Mouse (Mus musculus): ENCODE results near the gene Glp2r. TPM values are rescaled to one million over a fixed set of nuclear protein-coding genes. Genes with fewer than 3 reads are reported as not detected.

The Glp2r gene
- polyA plus RNA-seq, 1 experiment from 2014 or later: 0.18 TPM

DNA sequence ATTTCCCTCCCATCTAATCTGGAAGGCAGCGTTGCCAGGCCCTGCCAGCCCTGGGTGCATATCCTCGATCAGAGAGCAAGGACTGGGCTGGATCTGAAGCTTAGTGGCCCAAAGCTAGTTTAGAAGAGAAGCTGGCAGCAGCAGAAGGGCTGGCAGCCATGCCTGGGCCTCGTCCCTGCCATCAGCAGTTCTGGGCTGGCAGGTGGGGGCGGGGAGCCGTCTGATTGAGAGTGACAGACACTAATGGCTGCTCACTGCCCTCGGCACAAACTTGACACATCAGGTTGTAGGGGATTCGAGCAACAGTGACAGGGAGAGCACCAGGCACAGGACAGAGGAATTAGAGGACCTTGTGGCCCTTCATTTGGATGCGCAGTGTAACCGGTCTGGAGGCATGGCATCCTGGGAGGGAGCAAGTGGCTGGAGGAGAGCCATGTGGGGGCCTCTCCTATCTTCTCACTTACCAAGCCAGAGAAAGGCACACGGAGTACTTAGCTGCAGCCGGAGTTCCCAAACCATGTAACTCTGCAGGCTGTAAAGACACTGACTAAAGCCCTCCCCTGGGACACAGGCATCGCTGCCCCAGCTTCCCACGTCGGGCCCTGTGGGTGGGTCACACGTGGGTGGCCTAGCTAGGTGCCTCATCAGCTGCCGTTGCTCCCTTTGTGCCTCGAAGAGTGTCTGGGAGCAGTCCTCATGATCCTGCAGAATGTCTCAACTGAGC, 115.6 kb downstream of the Glp2r start:
- H3K27ac ChIP-seq: no peak overlapping the region
- no peak overlapping the region for H3K4me3 ChIP-seq

DNA sequence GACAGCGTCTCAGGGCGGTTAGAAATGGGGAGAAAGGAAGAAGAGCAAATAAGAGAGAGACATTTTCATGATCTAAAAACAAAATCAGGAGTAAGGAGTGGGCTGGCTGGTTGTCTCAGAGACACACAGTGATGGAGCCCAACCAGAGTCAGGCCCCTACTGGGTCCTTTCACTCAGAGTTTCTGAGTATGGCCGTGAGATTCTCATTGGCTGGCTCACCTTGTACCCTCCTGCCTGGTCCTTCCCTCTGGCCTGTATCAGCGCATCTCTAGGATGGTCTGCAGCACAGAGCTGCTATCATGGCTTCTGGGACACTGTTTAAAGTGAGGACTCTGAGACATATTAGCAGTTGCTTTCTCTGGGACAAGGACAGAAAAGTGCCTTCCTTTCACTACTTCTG, 116.4 kb downstream of the Glp2r start:
- Histone ChIP-seq H3K27me3 (replicated peaks) (no peaks in the 10 kb centered on the region; the same call in 1 of the 2 replicates), H3K4me3 (no peak overlapping the region), H3K9me3 (replicated peaks) (no peaks in the 10 kb centered on the region), H3K36me3 (no peaks in the 10 kb centered on the region), H3K4me1 (no peaks in the 10 kb centered on the region), H3K4me2 (no peak overlapping the region), H3K27ac (no peak overlapping the region), H3K9ac (no peak overlapping the region)
- WGBS (ENCODE audit: insufficient replicate concordance): 55% methylated on average over 4 of the region's 4 CpGs
- no peak for ATAC-seq

More for the DNA sequence above, 115.6 kb downstream of the Glp2r start:
- Histone ChIP-seq H3K9ac (no peak overlapping the region), H3K4me1 (no peaks in the 10 kb centered on the region), H3K9me3 (replicated peaks) (no peaks in the 10 kb centered on the region), H3K36me3 (no peaks in the 10 kb centered on the region), H3K4me2 (no peak overlapping the region), H3K27me3 (replicated peaks) (no peaks in the 10 kb centered on the region; the same call in 1 of the 2 replicates)
- 62% methylated on average over 17 of the region's 17 CpGs for WGBS (ENCODE audit: insufficient replicate concordance)
- no peak for ATAC-seq

DNA sequence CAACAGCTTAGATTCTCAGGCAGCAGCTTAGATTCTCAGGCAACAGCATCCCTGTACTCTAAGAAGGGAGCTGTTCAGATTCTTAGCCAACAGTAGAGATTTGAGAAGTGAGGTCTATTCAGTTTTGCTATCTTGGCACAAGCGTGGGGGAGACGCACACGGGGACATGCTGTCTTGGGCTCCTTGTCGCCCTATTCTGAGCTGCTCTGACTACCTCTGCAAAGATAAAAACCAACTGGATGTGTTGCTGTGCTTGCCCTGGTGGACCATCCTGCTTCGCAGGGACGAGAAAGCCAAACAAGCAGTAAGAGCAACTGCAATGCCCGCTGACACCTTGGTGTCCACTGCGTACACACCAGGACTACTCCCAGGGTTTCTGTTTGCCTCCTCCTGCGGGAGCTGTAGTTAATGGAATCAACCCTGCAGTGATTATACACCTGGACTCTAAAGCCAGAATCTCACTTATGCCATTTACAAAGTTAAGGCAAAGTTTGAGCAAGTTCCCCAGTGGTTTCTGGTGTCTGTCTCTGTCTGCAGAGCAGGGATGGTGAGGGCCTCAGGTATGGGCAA, 117.3 kb downstream of the Glp2r start:
- Histone ChIP-seq H3K4me3 (no peak overlapping the region), H3K27me3 (replicated peaks) (no peaks in the 10 kb centered on the region; the same call in 1 of the 2 replicates), H3K9me3 (replicated peaks) (no peaks in the 10 kb centered on the region), H3K4me2 (no peak overlapping the region), H3K4me1 (no peaks in the 10 kb centered on the region), H3K36me3 (no peaks in the 10 kb centered on the region), H3K9ac (no peak overlapping the region), H3K27ac (no peak overlapping the region)
- 73% methylated on average over 9 of the region's 9 CpGs for WGBS (ENCODE audit: insufficient replicate concordance)
- no peak for ATAC-seq

DNA sequence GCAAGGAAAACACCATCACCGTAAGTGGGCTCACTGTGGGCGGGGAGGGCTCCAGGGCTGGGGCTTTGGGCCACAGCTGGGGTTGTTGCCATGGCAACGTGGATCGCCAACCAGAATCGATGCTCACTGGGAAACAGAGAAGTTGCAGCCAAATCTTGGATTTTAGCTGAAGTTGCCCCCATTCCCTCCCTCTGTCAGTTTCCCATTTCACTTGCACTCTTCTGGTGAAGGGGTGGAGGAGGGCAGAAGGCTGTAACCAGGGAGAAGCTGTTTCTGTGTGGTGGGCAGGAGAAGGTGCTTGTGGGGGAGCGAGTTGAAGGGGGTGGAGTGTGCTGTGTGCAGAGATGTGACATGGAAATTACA, 118.1 kb downstream of the Glp2r start:
- no peaks in the 10 kb centered on the region for H3K36me3 ChIP-seq
- no peak overlapping the region for H3K27ac ChIP-seq
- ATAC-seq: no peak
- H3K9me3 ChIP-seq (replicated peaks): no peaks in the 10 kb centered on the region
- H3K27me3 ChIP-seq (replicated peaks): no peaks in the 10 kb centered on the region; the same call in 1 of the 2 replicates
- H3K9ac ChIP-seq: no peak overlapping the region
- H3K4me3 ChIP-seq: no peak overlapping the region
- no peak overlapping the region for H3K4me2 ChIP-seq
- no peaks in the 10 kb centered on the region for H3K4me1 ChIP-seq
- WGBS (ENCODE audit: insufficient replicate concordance): 29% methylated on average over 6 of the region's 6 CpGs

DNA sequence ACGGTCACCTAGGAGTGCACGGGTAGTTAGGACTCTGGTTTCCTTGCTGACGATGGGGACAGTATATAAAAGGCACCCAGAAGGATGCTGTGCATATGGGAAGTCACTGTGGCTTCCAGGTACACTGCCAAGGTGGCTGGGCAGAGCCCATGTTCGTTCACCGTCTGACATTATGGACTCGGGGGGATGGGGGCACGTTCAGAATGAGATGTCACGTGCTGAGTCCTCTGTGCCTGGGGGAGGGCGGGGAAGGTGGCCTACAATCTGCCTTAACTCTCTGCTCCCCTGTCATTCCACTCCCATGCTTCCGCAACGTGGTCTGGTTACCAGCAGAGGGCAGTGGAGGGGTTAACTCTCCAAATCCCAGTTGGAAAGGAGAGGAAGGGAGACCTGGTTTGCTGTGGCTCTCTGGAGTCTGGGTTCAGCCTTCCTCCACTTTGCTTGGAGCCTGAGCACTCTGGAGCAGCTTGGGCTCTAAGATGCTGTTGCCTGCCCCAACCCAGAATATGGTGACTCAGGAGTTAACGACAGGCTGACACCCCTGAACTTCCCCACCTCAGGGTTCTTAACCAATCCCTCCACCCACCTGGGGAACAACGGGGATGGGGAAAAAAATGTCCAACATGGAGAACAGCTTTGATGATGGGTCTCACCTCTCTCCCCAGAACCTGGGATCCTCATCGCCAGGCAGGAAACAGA, 118.6 kb downstream of the Glp2r start:
- ATAC-seq: no peak
- Histone ChIP-seq H3K4me2 (no peak overlapping the region), H3K9ac (no peak overlapping the region), H3K9me3 (replicated peaks) (no peaks in the 10 kb centered on the region), H3K27me3 (replicated peaks) (no peaks in the 10 kb centered on the region; the same call in 1 of the 2 replicates), H3K36me3 (no peaks in the 10 kb centered on the region), H3K27ac (no peak overlapping the region), H3K4me3 (no peak overlapping the region), H3K4me1 (no peaks in the 10 kb centered on the region)
- 21% methylated on average over 14 of the region's 14 CpGs for WGBS (ENCODE audit: insufficient replicate concordance)

DNA sequence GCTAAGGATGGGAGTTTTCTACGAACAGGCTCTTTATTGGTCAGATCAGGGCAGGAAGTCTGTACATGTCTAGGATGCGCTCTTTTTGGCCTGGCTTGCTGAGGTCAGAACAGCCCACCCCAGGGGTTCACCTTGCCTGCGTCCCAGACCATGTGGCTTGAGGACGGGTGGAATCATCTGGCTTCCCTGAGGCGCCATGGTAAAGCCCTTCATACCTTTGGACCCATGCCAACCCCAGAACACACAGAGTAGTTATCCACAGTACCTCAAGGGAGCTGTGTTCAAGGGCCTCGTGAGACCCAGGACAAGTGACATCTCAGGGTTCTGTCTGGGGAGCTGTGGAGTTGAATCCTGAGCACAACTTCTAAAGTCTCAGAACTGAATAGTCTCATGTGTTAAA, 119.2 kb downstream of the Glp2r start:
- no peaks in the 10 kb centered on the region for H3K4me1 ChIP-seq
- H3K9me3 ChIP-seq (replicated peaks): no peaks in the 10 kb centered on the region
- 66% methylated on average over 6 of the region's 6 CpGs for WGBS (ENCODE audit: insufficient replicate concordance)
- H3K36me3 ChIP-seq: no peaks in the 10 kb centered on the region
- H3K4me2 ChIP-seq: no peak overlapping the region
- H3K27me3 ChIP-seq (replicated peaks): no peaks in the 10 kb centered on the region; the same call in 1 of the 2 replicates
- no peak overlapping the region for H3K4me3 ChIP-seq
- ATAC-seq: no peak
- no peak overlapping the region for H3K27ac ChIP-seq
- no peak overlapping the region for H3K9ac ChIP-seq

DNA sequence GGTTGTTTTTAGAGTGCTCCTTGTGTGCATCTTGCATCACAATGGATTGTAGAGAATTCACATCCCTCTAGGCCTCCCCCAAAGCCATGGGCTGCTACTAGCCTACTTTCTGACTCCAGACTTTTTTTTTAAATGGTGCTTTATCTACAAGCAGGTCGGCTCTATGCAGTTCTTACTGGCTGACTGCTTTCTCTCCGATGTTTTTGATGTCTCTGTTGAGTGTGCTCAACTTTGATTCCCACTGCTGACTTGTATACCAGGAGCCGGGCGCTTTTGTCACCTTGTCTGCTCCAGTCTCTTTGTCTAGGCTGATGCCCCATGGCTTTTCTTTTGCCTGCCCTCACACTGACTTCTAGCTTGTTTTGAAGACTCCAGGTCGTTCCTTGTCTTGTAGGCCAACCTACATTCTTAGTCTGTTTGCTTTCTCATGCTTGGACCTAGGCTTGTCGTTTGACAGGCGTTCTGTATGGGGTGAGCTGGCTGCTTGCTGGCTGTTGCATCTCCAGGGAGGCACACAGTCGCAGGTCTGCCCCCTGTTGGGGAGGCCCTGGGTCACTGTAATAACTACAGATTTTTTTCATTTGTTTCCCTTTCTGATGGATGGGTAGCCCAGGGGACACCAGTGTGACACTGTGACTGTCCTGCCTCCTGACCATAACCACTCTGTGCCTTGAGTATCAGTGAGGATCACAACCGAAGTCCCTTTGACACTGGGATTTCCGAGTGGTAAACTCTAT, 120.8 kb downstream of the Glp2r start:
- no peak overlapping the region for H3K4me3 ChIP-seq
- no peaks in the 10 kb centered on the region for H3K9me3 ChIP-seq (replicated peaks)
- H3K4me2 ChIP-seq: no peak overlapping the region
- no peak for ATAC-seq
- no peaks in the 10 kb centered on the region for H3K4me1 ChIP-seq
- H3K27ac ChIP-seq: no peak overlapping the region
- no peaks in the 10 kb centered on the region for H3K36me3 ChIP-seq
- 47% methylated on average over 10 of the region's 10 CpGs for WGBS (ENCODE audit: insufficient replicate concordance)
- no peak overlapping the region for H3K9ac ChIP-seq
- no peaks in the 10 kb centered on the region; the same call in 1 of the 2 replicates for H3K27me3 ChIP-seq (replicated peaks)

DNA sequence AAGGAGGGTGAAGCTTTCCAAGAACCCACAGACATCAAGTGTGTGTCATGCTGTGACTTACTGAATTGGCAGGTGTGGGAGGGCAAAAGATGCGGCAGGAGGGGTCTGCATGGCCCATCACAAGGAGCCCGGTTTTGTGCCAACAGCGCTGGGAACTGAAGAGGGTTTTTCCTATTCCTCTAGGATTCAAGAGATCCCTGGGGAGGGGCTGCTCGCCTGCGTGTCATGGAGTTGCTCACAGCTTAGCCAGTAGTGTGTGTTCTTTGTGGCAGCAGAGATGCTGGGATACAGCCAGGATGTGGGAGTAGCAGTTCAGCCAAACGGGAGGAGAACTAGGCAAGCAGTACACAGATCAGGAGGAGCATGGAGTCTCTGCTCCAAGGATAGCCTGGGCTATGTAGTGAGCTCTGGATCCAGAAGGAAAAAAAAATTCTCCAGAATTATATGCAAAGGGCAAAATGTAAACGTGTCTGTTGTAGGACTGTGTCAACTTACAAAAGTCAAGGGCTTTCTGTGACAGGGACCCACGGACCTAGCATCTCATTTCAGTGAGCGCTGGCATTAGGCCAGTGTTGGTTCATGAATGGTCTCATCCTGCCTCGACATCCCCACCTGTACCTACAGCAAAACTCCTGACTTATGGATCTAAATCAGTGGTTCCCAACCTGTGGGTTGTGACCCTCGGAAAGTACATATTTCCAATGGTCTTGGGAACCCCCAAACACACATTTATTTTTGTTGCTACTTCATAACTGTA, 122.1 kb downstream of the Glp2r start:
- no peak for ATAC-seq
- Histone ChIP-seq H3K27ac (no peak overlapping the region), H3K4me3 (no peak overlapping the region), H3K4me1 (no peaks in the 10 kb centered on the region), H3K9ac (no peak overlapping the region), H3K36me3 (no peaks in the 10 kb centered on the region), H3K9me3 (replicated peaks) (no peaks in the 10 kb centered on the region), H3K4me2 (no peak overlapping the region), H3K27me3 (replicated peaks) (no peaks in the 10 kb centered on the region; the same call in 1 of the 2 replicates)
- WGBS (ENCODE audit: insufficient replicate concordance): 65% methylated on average over 11 of the region's 11 CpGs

DNA sequence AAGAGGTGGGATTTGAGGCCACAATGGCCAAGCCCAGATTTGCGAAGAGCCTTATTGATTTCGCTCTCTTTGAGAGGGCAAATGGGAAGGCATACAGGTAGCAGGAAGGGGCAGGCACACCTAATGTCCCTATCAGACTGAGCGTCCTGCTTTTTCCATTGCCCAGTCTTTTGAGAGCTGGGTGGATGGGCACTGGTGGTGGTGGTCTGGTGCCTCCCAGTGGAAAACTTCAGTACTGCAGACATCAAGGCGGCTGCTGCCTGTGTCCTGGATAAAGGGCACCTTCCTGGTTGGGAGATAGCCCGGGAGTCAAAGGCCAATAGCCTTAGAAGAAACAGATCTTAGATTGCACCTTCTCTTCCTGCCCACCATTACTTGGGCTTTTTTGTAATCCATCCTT, 123.2 kb downstream of the Glp2r start:
- Histone ChIP-seq H3K9me3 (replicated peaks) (no peaks in the 10 kb centered on the region), H3K4me2 (no peak overlapping the region), H3K9ac (no peak overlapping the region), H3K36me3 (no peaks in the 10 kb centered on the region), H3K4me1 (no peaks in the 10 kb centered on the region), H3K27ac (no peak overlapping the region), H3K4me3 (no peak overlapping the region), H3K27me3 (replicated peaks) (no peaks in the 10 kb centered on the region; the same call in 1 of the 2 replicates)
- no peak for ATAC-seq
- 29% methylated on average over 5 of the region's 5 CpGs for WGBS (ENCODE audit: insufficient replicate concordance)

DNA sequence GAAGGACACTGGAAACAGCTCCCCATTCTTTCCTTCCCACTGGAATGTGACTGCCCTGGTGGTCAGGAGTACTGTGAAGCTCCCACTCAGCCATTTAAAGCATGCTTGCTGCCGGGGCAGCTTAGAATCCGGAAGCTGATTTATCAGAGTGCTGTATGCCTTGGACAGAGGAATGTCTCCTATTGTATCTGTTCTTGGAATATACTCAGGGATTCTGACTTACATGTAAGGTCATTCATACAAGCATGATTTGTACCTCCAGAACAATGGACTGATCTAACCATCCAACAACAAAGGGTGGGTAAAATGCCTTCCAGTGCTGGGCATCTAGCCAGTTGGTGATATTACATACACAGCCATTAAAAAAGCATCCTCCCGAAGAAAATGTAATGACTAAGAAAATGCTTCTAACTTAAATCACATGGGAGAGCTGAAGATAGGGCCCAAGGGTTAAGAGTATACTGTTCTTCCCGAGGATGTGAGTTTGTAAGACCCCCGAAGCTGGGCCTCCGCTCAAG, 126.3 kb downstream of the Glp2r start:
- ATAC-seq: no peak
- no peak overlapping the region for H3K27ac ChIP-seq
- no peaks in the 10 kb centered on the region for H3K4me1 ChIP-seq
- H3K36me3 ChIP-seq: no peaks in the 10 kb centered on the region
- H3K27me3 ChIP-seq (replicated peaks): no peaks in the 10 kb centered on the region
- no peak overlapping the region for H3K9ac ChIP-seq
- WGBS (ENCODE audit: insufficient replicate concordance): 64% methylated on average over 6 of the region's 6 CpGs
- H3K4me2 ChIP-seq: no peak overlapping the region
- no peak overlapping the region for H3K4me3 ChIP-seq
- H3K9me3 ChIP-seq (replicated peaks): no peaks in the 10 kb centered on the region

DNA sequence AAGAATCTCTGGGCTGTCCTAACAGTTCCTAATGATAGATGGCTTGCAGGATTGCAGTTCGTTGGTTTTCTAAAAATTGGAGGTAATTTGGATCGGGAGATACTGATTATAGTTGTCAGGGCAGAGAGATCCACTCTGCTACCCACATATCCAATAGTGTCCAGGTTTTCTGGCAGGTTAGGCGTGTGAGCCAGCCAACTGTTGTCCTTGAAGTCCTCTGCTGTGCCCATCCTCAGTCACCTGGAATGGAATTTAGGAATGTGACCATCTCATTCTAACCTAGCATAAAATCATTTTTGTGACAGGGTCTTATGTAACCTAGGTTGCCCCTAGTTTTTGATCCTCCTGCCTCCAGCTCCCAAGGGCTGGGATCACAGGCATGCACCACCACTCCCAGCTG, 127.5 kb downstream of the Glp2r start:
- Histone ChIP-seq H3K4me2 (no peak overlapping the region), H3K4me1 (no peaks in the 10 kb centered on the region), H3K36me3 (no peaks in the 10 kb centered on the region), H3K27ac (no peak overlapping the region), H3K27me3 (replicated peaks) (no peaks in the 10 kb centered on the region), H3K9ac (no peak overlapping the region), H3K9me3 (replicated peaks) (no peaks in the 10 kb centered on the region), H3K4me3 (no peak overlapping the region)
- no peak for ATAC-seq
- 64% methylated on average over 3 of the region's 3 CpGs for WGBS (ENCODE audit: insufficient replicate concordance)

Measured in liver, embryonic 12.5 days (tissue).